Mouse (Mus musculus) liver, embryonic 15.5 days (tissue): ENCODE data around the gene Lipn. TPM values are rescaled to one million over a fixed set of nuclear protein-coding genes. Genes with fewer than 3 reads are reported as not detected.

ENCODE experiments used
- microRNA-seq: library from miRNA; unstranded; fragments of <30 nt; microRNA quantifications from one replicate; pipeline ENCODE4, GENCODE M21; 2016
- polyA plus RNA-seq: library from polyadenylated mRNA; unstranded; fragments of >200 nt; fragmentation: Nextera tagmentation; extraction: Ambion mirVana; gene quantifications from 2 replicates; pipeline ENCODE4 v1.2.1, GENCODE M21; 2015

Lipn gene
- polyA plus RNA-seq, 1 experiment from 2014 or later: not detected

Small RNA genes within 50 kb of the gene (microRNA-seq; reads per million reads assigned to microRNA genes)
- gene Gm23334: not detected

Other genes starting within 250 kb of the Lipn start
- not detected in 2 replicates for gene Lipf, start 106.2 kb upstream of the Lipn start, polyA plus RNA-seq
- gene Lipk, start 59.1 kb upstream of the Lipn start, polyA plus RNA-seq: not detected in 2 replicates
- gene Lipm, start 33.6 kb downstream of the Lipn start, polyA plus RNA-seq: not detected in 2 replicates
- 0.45 and 0.50 TPM in 2 replicates for gene Ankrd22, start 98.7 kb downstream of the Lipn start, polyA plus RNA-seq
- 4.7 and 5.1 TPM in 2 replicates for gene Stambpl1, start 124.9 kb downstream of the Lipn start, polyA plus RNA-seq
- 19.8 and 22.0 TPM in 2 replicates for gene Acta2, start 188.2 kb downstream of the Lipn start, polyA plus RNA-seq
- gene Fas, start 223.3 kb downstream of the Lipn start, polyA plus RNA-seq: 4.6 and 4.7 TPM in 2 replicates